Comparison of ENCODE assay signal across 15 mouse cellular contexts in the genomic region with DNA sequence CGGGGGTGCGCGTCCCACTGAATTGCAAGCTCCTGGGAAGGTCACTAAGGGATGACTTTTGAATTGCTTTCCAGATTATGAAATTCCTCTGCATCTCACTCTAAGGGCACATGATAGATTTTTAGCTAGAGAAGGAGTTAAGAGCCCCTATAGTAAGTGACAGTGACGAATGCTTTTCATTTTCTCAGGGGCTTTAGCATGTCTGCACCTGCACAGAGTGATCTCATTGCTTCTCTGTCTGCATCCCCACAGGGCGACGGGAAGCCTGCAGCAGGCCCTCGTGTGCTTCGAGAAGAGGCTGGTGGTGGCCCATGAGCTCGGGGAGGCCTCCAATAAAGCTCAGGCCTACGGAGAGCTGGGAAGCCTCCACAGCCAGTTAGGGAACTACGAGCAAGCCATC.
DNase-seq lines count a peak whose midpoint lies in the region; ATAC-seq and TF ChIP-seq lines count a peak whose summit lies in the region.
"Had no signal": no experiment of that assay in that cellular context is flagged by ENCODE, and none has a peak within 500 bp of the region (broad histone marks: within the 10 kb centered on the region; RNA-seq: fewer than 3 reads in every experiment).

No protein-coding gene starts in this region.

- no peak for DNase-seq in forebrain, postnatal 0 days
- no peak for DNase-seq in hindbrain, embryonic 11.5 days (ENCODE audit: low spot score)
- no peak for DNase-seq in hindbrain, postnatal 0 days (ENCODE audit: low spot score)
- peak; percentile 65 for DNase-seq in forelimb bud, embryonic 11.5 days (ENCODE audit: low read depth, low spot score)
- DNase-seq in layer of hippocampus, postnatal 25 days (ENCODE audit: extremely low spot score in 1 of 2, low spot score in 1 of 2) = no peak
- DNase-seq: cerebellum, postnatal 36 days; kidney, postnatal 36 days; left cerebral cortex, postnatal 4 days; liver, postnatal 0 days; lung, postnatal 4 days had no signal

- 90% methylated on average over 11 of the region's 11 CpGs for WGBS in forebrain, embryonic 15.5 days
- 85% methylated on average over 11 of the region's 11 CpGs for WGBS in forebrain, postnatal 0 days
- WGBS in hindbrain, embryonic 11.5 days = 75% methylated on average over 11 of the region's 11 CpGs
- 71% methylated on average over 11 of the region's 11 CpGs for whole genome bisulfite sequencing in hindbrain, postnatal 0 days
- 59% methylated on average over 11 of the region's 11 CpGs for WGBS in neural tube, embryonic 12.5 days

- H3K9me3 ChIP-seq in forebrain, embryonic 15.5 days = no peaks in the 10 kb centered on the region
- no peaks in the 10 kb centered on the region for H3K9me3 ChIP-seq in forebrain, postnatal 0 days (ENCODE audit: low read length)
- no peaks in the 10 kb centered on the region for H3K9me3 ChIP-seq in hindbrain, embryonic 11.5 days (ENCODE audit: control insufficient read depth, low read length)
- no peaks in the 10 kb centered on the region for H3K9me3 ChIP-seq in hindbrain, postnatal 0 days (ENCODE audit: low read length)
- H3K9me3 ChIP-seq in neural tube, embryonic 12.5 days = no peaks in the 10 kb centered on the region

- H3K4me2 ChIP-seq in forebrain, embryonic 15.5 days (replicated peaks) = no peak overlapping the region
- no peak overlapping the region for H3K4me2 ChIP-seq in forebrain, postnatal 0 days (ENCODE audit: low read depth)
- H3K4me2 ChIP-seq in hindbrain, embryonic 11.5 days (replicated peaks; ENCODE audit: low read depth, low read length) = no peak overlapping the region
- H3K4me2 ChIP-seq in hindbrain, postnatal 0 days (ENCODE audit: low read depth, low read length) = no peak overlapping the region
- H3K4me2 ChIP-seq in neural tube, embryonic 12.5 days (replicated peaks) = no peak overlapping the region

- peak overlapping the region; percentile 23; the same call in 1 of the 2 replicates for H3K27ac ChIP-seq in forebrain, embryonic 15.5 days (replicated peaks)
- no peak overlapping the region for H3K27ac ChIP-seq in forebrain, postnatal 0 days (ENCODE audit: low read depth, low read length)
- H3K27ac ChIP-seq in hindbrain, embryonic 11.5 days (ENCODE audit: low read depth, low read length) = peak overlapping the region; percentile 58
- H3K27ac ChIP-seq in hindbrain, postnatal 0 days = no peak overlapping the region
- 0 out of 2 replicates have a peak overlapping the region, but pooled peaks have one; percentile 17 for H3K27ac ChIP-seq in neural tube, embryonic 12.5 days

- H3K4me3 ChIP-seq in forebrain, embryonic 15.5 days = no peak overlapping the region
- no peak overlapping the region for H3K4me3 ChIP-seq in forebrain, postnatal 0 days (ENCODE audit: low read depth, low read length)
- no peak overlapping the region for H3K4me3 ChIP-seq in hindbrain, embryonic 11.5 days (ENCODE audit: low read depth, low read length)
- H3K4me3 ChIP-seq in hindbrain, postnatal 0 days (ENCODE audit: low read length) = no peak overlapping the region
- H3K4me3 ChIP-seq in neural tube, embryonic 12.5 days = no peak overlapping the region

- peaks cover 52% of the 10 kb centered on the region for H3K4me1 ChIP-seq in forebrain, embryonic 15.5 days
- peaks cover 7% of the 10 kb centered on the region; the same call in 1 of the 2 replicates for H3K4me1 ChIP-seq in forebrain, postnatal 0 days (ENCODE audit: insufficient read depth)
- H3K4me1 ChIP-seq in hindbrain, embryonic 11.5 days (replicated peaks; ENCODE audit: control insufficient read depth, insufficient read depth, low read length) = peaks cover 34% of the 10 kb centered on the region
- H3K4me1 ChIP-seq in hindbrain, postnatal 0 days (ENCODE audit: insufficient read depth, low read length) = peaks cover 36% of the 10 kb centered on the region
- H3K4me1 ChIP-seq in neural tube, embryonic 12.5 days = peaks cover 88% of the 10 kb centered on the region

- no peak for ATAC-seq in forebrain, embryonic 15.5 days (replicated peaks)
- no peak for ATAC-seq in forebrain, postnatal 0 days
- no peak for ATAC-seq in hindbrain, embryonic 11.5 days (ENCODE audit: low FRiP score)
- no peak for ATAC-seq in hindbrain, postnatal 0 days
- ATAC-seq in neural tube, embryonic 12.5 days (ENCODE audit: low FRiP score, low read depth) = no peak
- ATAC-seq in erythroblast, adult 5-6 weeks (replicated peaks; ENCODE audit: low FRiP score, poor library complexity, severe bottlenecking) = no peak
- ATAC-seq: intestine, postnatal 0 days; liver, postnatal 0 days; Patski had no signal

- no peak for TF ChIP-seq CTCF in forebrain, postnatal 0 days (IDR thresholded peaks at IDR 0.05; ENCODE audit: low read depth)
- TF ChIP-seq CTCF in hindbrain, postnatal 0 days (IDR thresholded peaks at IDR 0.05; ENCODE audit: low read depth) = no peak

- H3K36me3 ChIP-seq in forebrain, embryonic 15.5 days = peaks cover 48% of the 10 kb centered on the region
- H3K36me3 ChIP-seq in forebrain, postnatal 0 days (ENCODE audit: insufficient read depth) = peaks cover 52% of the 10 kb centered on the region
- H3K36me3 ChIP-seq in hindbrain, embryonic 11.5 days (ENCODE audit: control insufficient read depth, insufficient read depth, low read length) = 0 out of 2 replicates have a peak, but pooled peaks cover 2% of the 10 kb centered on the region
- H3K36me3 ChIP-seq in hindbrain, postnatal 0 days (ENCODE audit: insufficient read depth, low read length) = peaks cover 22% of the 10 kb centered on the region
- H3K36me3 ChIP-seq in neural tube, embryonic 12.5 days = peaks cover 33% of the 10 kb centered on the region

- H3K9ac ChIP-seq in forebrain, embryonic 15.5 days (replicated peaks) = no peak overlapping the region
- H3K9ac ChIP-seq in forebrain, postnatal 0 days = no peak overlapping the region
- H3K9ac ChIP-seq in hindbrain, embryonic 11.5 days (ENCODE audit: low read depth, low read length) = no peak overlapping the region
- no peak overlapping the region for H3K9ac ChIP-seq in hindbrain, postnatal 0 days (replicated peaks; ENCODE audit: low read length)
- H3K9ac ChIP-seq in neural tube, embryonic 12.5 days = no peak overlapping the region
- H3K9ac ChIP-seq: liver, postnatal 0 days had no signal

- no peaks in the 10 kb centered on the region for H3K27me3 ChIP-seq in forebrain, embryonic 15.5 days
- H3K27me3 ChIP-seq in forebrain, postnatal 0 days (ENCODE audit: insufficient read depth, low read length) = no peaks in the 10 kb centered on the region
- peaks cover 10% of the 10 kb centered on the region for H3K27me3 ChIP-seq in hindbrain, embryonic 11.5 days (ENCODE audit: control insufficient read depth, insufficient read depth, low read length)
- no peaks in the 10 kb centered on the region for H3K27me3 ChIP-seq in hindbrain, postnatal 0 days (ENCODE audit: insufficient read depth, low read length)
- no peaks in the 10 kb centered on the region; the same call in 1 of the 2 replicates for H3K27me3 ChIP-seq in neural tube, embryonic 12.5 days (replicated peaks)
- H3K27me3 ChIP-seq: Patski had no signal

Comparison
In these comparisons a context has a peak if more than half of its experiments do, and no peak if none do; other contexts are left out.
1. H3K27ac ChIP-seq: peak in forebrain, embryonic 15.5 days (single experiment), hindbrain, embryonic 11.5 days (single experiment) and neural tube, embryonic 12.5 days (single experiment); none in forebrain, postnatal 0 days (single experiment) and hindbrain, postnatal 0 days (single experiment).